Mouse (Mus musculus) forebrain, postnatal 0 days (tissue): ENCODE data around the gene Gm28042. TPM values are rescaled to one million over a fixed set of nuclear protein-coding genes. Genes with fewer than 3 reads are reported as not detected.

Source experiments
- ATAC-seq: fragments of 200-750 bp; cut with Nextera tagmentation; 2 replicates; pipeline ENCODE4 v1.8.0; 2017; ENCODE audit warnings: mild to moderate bottlenecking, moderate library complexity
- DNase-seq: peaks from one replicate; pipeline ENCODE4 v3.0.0-alpha.2; 2015
- H3K27ac ChIP-seq: fragments of 300-500 bp; sonication (generic); 2 replicates; pipeline ENCODE4 v1.5.1; 2014; ENCODE audit warnings: low read depth, mild to moderate bottlenecking, antibody characterized with exemption, low read length, moderate library complexity, mixed read lengths
- H3K27me3 ChIP-seq: fragments of 300-500 bp; sonication (generic); 2 replicates; pipeline ENCODE4 v1.6.1; 2014; ENCODE audit warnings: mild to moderate bottlenecking, low read length, mixed read lengths; ENCODE audit not compliant: insufficient read depth
- H3K36me3 ChIP-seq: fragments of 300-500 bp; sonication (generic); 2 replicates; pipeline ENCODE4 v1.6.1; 2014; ENCODE audit warnings: mild to moderate bottlenecking, moderate library complexity; ENCODE audit not compliant: insufficient read depth
- H3K4me1 ChIP-seq: fragments of 300-500 bp; sonication (generic); 2 replicates; pipeline ENCODE4 v1.6.1; 2014; ENCODE audit warnings: antibody characterized with exemption; ENCODE audit not compliant: insufficient read depth
- H3K4me2 ChIP-seq: fragments of 300-500 bp; sonication (generic); 2 replicates; pipeline ENCODE4 v1.6.1; 2014; ENCODE audit warnings: low read depth, mild to moderate bottlenecking, moderate library complexity
- H3K4me3 ChIP-seq: fragments of 300-500 bp; sonication (generic); 2 replicates; pipeline ENCODE4 v1.5.1; 2014; ENCODE audit warnings: low read depth, low read length, mixed read lengths
- H3K9ac ChIP-seq: fragments of 300-500 bp; sonication (generic); 2 replicates; pipeline ENCODE4 v1.6.1; 2014; ENCODE audit warnings: mild to moderate bottlenecking
- H3K9me3 ChIP-seq: fragments of 300-500 bp; sonication (generic); 2 replicates; pipeline ENCODE4 v1.6.1; 2016; ENCODE audit warnings: low read length
- CTCF ChIP-seq: sonication (generic); IDR thresholded peaks from 2 replicates; pipeline ENCODE4 v1.5.1; 2016; ENCODE audit warnings: antibody characterized with exemption, control low read depth, low read depth
- WGBS: fragments of 180-500 bp; shearing (Covaris S2); extraction: QIAGEN DNeasy Blood & Tissue Kit; methylation state at CpG from one replicate; pipeline ENCODE4 v1.1.7; 2014; 5-methylcytosine and 5-hydroxymethylcytosine counted together
- polyA plus RNA-seq: library from polyadenylated mRNA; unstranded; fragments of >200 nt; fragmentation: Nextera tagmentation; extraction: Ambion mirVana; gene quantifications from 2 replicates; pipeline ENCODE4 v1.2.1, GENCODE M21; 2015
- total RNA-seq: library from RNA; depleted of rRNA; stranded (reverse); fragments of >200 nt; gene quantifications from 2 replicates; pipeline ENCODE4 v1.2.3, GENCODE M21; 2014

Gm28042 gene
- total and polyA plus RNA-seq, 2 experiments from 2014 or later = 1.2 to 4.3 TPM

DNA sequence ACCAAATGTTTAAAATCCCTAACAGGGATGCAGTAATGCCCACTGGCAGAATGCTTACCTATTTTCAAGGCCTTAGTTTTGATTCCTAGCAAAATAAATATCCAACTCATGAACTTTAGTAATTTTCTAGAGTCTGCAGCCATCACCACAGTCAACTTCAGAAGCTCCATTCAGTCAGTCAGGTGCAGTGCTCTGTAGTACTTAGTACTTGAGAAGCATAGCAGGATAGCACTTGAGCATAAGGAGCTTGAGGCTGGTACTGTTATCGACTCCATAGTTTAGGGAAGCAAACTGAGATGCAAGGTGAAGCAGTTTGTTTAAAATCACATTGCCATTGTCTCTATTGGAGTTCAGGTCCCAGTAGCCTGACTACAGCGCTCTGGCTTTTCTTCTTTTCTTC lies 27.6 kb upstream of the Gm28042 start:
- Histone ChIP-seq H3K27me3 (no peaks in the 10 kb centered on the region), H3K9ac (no peak overlapping the region), H3K36me3 (peaks cover 12% of the 10 kb centered on the region), H3K4me1 (no peaks in the 10 kb centered on the region), H3K4me2 (no peak overlapping the region), H3K27ac (no peak overlapping the region), H3K4me3 (no peak overlapping the region), H3K9me3 (no peaks in the 10 kb centered on the region)
- no peak for TF ChIP-seq CTCF
- WGBS = 98% methylated on average over 2 of the region's 2 CpGs
- ATAC-seq (no peak), DNase-seq (no peak)

DNA sequence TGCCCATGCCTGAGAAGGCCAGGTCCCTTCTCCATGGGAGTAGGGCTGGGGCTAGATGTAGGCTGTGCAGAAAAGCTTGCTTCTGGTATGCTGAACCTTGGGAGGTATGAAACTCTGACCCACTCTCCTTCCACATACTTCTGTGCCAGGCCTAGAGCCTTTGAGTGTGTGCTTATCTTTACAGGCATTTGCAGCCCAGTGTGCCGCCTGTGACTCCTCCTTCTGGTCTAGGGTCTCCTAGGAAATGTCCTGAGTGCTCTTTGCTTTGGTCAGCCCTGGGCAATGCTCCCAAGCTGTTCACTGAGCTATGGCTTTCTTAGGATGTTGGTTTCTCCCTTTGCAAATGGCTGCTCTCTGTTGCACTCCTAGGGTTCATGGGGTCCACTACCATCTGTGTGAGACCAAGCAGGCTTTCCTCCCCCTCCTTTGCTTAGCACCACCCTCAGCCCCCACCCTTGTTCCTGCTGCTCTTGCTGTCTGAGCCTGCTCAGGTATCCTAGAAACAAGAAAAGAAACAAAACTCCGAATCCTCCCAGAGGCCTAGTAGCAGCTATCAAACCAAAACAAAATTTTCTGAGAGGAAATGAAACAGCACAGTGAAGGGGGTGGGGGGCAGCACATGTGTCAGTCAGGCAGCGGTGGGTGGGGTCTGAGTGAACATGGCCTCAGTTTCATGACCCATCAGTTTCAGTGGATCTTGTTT lies 26.3 kb upstream of the Gm28042 start:
- Histone ChIP-seq H3K4me1 (no peaks in the 10 kb centered on the region), H3K4me2 (no peak overlapping the region), H3K9me3 (no peaks in the 10 kb centered on the region), H3K36me3 (peaks cover 12% of the 10 kb centered on the region), H3K4me3 (no peak overlapping the region), H3K27me3 (no peaks in the 10 kb centered on the region), H3K27ac (no peak overlapping the region), H3K9ac (no peak overlapping the region)
- ATAC-seq (no peak), DNase-seq (no peak)
- WGBS = 81% methylated on average over 3 of the region's 3 CpGs
- TF ChIP-seq CTCF = no peak

DNA sequence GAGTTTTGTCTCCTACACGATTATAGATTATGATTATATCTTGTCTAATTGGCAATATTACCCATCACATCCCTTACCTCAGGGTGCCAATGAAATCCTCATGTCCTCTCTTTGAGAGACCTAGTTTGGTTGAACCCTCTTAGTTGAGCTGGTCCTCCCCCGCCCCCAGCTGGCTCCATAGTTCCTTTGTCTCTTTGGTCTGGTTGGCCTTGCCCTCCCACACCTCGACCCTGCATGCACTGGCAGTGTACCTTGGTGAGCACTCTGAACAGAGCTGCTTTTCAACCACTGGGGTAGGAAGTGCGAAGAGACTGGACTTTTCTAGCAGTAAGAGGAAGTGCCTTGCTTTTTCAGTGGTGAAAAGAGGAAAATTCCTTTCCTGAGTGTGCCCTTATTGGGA lies 25.3 kb upstream of the Gm28042 start:
- Histone ChIP-seq H3K27me3 (no peaks in the 10 kb centered on the region), H3K9me3 (no peaks in the 10 kb centered on the region), H3K36me3 (peaks cover 12% of the 10 kb centered on the region), H3K4me2 (no peak overlapping the region), H3K27ac (no peak overlapping the region), H3K4me3 (no peak overlapping the region), H3K4me1 (no peaks in the 10 kb centered on the region), H3K9ac (no peak overlapping the region)
- 82% methylated on average over 4 of the region's 4 CpGs for WGBS
- no peak for TF ChIP-seq CTCF
- ATAC-seq (no peak), DNase-seq (no peak)

DNA sequence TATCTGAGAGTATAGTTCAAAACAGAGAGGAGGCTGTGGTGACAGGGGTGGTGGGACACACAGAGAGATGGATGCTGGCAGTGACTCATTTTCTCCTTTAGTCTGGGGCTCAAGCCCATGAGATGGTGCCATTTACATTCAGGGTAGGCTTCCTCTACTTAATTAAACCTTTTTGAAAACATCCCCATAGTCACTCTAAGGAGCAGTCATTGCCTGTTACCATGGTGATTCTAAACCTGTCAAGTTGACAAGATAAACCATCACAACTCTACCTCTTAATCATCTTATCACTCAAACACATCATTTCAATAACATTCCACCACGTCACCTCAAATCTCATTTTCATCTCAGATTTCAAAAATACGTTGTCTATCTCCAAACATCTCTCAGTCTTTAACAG lies 23.3 kb upstream of the Gm28042 start:
- peaks cover 15% of the 10 kb centered on the region for H3K36me3 ChIP-seq
- no peak overlapping the region for H3K4me3 ChIP-seq

DNA sequence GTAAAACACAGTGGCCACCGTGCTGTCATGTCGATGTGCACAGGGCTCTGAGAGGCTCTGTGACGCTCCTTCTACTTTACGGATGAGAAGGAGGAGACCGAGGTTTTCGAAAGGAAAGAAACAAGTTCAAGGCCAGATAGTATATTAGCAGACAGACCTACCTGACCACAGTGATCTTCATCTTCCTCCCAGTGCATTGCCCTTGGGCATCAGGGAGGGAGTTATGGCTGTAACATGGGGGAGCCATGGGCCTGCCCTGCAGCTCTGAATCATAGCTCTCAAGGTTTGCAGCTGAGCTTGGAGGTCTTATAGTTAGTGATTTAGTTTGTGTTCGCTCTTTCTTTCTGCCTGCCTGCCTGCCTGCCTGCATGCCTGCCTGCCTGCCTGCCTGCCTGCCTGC lies 20.6 kb upstream of the Gm28042 start:
- no peak for TF ChIP-seq CTCF
- H3K4me2 ChIP-seq = no peak overlapping the region
- DNase-seq (no peak), ATAC-seq (no peak)
- 94% methylated on average over 7 of the region's 7 CpGs for WGBS
- H3K9me3 ChIP-seq = no peaks in the 10 kb centered on the region
- H3K9ac ChIP-seq = no peak overlapping the region
- H3K36me3 ChIP-seq = 0 out of 2 replicates have a peak, but pooled peaks cover 9% of the 10 kb centered on the region
- H3K27me3 ChIP-seq = no peaks in the 10 kb centered on the region
- no peak overlapping the region for H3K27ac ChIP-seq
- H3K4me1 ChIP-seq = no peaks in the 10 kb centered on the region
- no peak overlapping the region for H3K4me3 ChIP-seq

More for the DNA sequence above, 23.3 kb upstream of the Gm28042 start:
- 67% methylated on average over 2 of the region's 2 CpGs for WGBS
- Histone ChIP-seq H3K4me1 (no peaks in the 10 kb centered on the region), H3K27ac (no peak overlapping the region), H3K27me3 (no peaks in the 10 kb centered on the region), H3K4me2 (no peak overlapping the region), H3K9me3 (no peaks in the 10 kb centered on the region), H3K9ac (no peak overlapping the region)
- TF ChIP-seq CTCF = no peak
- DNase-seq = peak; percentile 14
- ATAC-seq = peak; percentile 85

DNA sequence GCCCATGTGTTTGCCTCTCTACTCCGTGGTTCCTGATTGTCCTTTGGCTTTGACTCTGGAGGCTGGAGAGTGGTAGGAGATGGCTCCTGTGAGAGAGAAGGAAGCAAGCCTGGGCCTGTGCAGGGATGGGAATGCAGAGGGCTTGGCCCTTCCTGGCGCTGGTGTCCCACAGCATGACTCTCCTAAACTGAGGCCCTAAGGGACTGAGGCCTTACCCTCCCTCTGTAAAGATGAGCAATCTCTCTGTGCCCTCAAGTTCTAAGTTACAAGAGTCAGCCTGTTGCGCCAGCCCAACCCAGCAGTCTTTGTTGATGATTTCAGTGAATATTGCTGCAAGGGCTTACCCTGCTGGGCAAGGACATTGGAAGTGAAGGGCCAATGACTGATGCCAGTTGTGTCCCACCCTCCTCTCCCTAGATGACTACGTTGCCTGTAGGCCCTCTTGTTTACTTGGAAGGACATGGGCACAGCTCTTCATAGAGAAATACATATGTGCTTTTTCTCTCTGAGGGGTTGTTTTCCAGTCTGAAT lies 19.5 kb upstream of the Gm28042 start:
- H3K27ac ChIP-seq = no peak overlapping the region
- no peaks in the 10 kb centered on the region for H3K9me3 ChIP-seq
- ATAC-seq (no peak), DNase-seq (no peak)
- no peak for TF ChIP-seq CTCF
- H3K4me3 ChIP-seq = no peak overlapping the region
- no peak overlapping the region for H3K9ac ChIP-seq
- H3K4me1 ChIP-seq = no peaks in the 10 kb centered on the region
- WGBS = 81% methylated on average over 4 of the region's 4 CpGs
- no peak overlapping the region for H3K4me2 ChIP-seq
- H3K36me3 ChIP-seq = peaks cover 12% of the 10 kb centered on the region
- no peaks in the 10 kb centered on the region for H3K27me3 ChIP-seq

DNA sequence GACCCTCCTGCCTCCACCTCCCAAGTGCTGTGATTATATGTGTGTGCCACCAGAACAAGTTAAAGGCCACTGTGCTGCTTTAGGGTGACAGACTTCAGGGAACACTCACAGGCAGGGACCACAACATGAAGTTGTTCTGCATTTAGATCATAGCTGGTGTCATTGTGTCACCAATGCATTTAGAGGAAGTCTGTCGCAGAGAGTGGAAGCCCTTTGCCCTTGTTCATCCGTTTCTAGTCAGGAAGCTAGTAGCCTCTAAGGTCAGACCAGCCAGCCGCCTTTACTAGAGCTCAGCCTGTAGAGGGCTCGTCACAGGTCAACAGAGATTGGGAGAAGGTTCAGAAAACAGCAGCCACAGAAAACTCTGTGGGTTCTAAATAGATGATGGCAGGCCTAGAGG lies 18.6 kb upstream of the Gm28042 start:
- Histone ChIP-seq H3K36me3 (peaks cover 16% of the 10 kb centered on the region), H3K9me3 (no peaks in the 10 kb centered on the region), H3K4me2 (no peak overlapping the region), H3K4me3 (no peak overlapping the region), H3K27me3 (no peaks in the 10 kb centered on the region), H3K4me1 (no peaks in the 10 kb centered on the region), H3K9ac (no peak overlapping the region), H3K27ac (no peak overlapping the region)
- DNase-seq (no peak), ATAC-seq (no peak; the same call in 1 of the 2 replicates)
- WGBS = 79% methylated on average over 4 of the region's 4 CpGs
- TF ChIP-seq CTCF = no peak
